Mouse (Mus musculus): ENCODE measurements around the gene Dennd1a. TPM values are rescaled to one million over a fixed set of nuclear protein-coding genes. Genes with fewer than 3 reads are reported as not detected.

The Dennd1a gene
- polyA plus RNA-seq (2014; fragmentation: Nextera tagmentation; extraction: Ambion mirVana) = 8.1 and 8.6 TPM in 2 replicates

DNA sequence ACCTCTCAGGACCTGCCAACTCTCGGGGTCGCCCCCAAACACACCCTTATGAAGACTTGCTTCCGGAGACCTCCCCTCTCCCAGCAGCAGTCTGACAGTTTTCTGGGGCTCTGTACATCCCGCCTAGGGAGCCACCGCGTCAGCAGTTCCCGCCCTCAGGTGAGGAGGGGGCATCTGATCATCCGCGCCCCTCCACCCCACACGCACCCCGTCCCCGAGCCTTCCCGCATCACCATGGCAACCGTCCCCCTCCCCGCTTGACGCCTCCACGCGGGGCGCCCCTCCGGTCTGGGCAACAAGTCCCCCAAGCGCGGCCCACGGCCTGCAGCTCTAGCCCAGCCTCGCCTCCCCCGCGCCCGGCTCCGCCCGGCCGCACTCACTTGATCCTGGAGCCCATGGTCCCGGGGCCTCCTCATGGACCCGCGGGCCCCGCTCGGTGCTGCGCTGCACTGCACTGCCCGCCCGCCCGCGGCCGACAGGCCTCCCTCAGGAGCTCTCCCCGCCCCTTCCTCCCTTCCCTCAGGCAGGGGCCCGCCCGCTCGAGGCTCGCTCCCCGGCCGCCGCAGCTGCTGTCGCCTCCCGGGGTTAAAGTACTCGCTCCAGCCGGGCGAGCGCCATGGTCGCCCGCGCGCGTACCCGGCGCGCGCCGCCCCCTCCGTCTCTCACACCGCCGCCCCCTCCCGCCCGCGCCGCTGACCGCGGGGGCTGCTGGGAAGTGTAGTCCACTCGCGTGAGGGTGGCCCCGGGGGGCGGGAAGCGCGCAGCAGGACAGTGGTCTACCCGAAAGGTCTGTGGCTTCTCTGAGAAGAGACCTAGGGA, at the start of gene Dennd1a:
Gene Dennd1a, minus strand, starts transcription at position 658 of the 819 bp plus-strand sequence.
- Histone ChIP-seq H3K4me3 (ENCODE audit: low read depth, low read length) (peak within 1 kb of the TSS; percentile 77), H3K9me3 (replicated peaks; ENCODE audit: control insufficient read depth, low read length) (no peaks in the 10 kb centered on the region), H3K36me3 (replicated peaks; ENCODE audit: control insufficient read depth, insufficient read depth, low read depth, low read length) (no peaks in the 10 kb centered on the region), H3K4me2 (ENCODE audit: low read depth, low read length) (peak within 1 kb of the TSS; percentile 78), H3K27me3 (ENCODE audit: control insufficient read depth, insufficient read depth, low read length) (no peaks in the 10 kb centered on the region), H3K27ac (replicated peaks; ENCODE audit: low read depth, low read length) (peak within 1 kb of the TSS; percentile 84), H3K9ac (replicated peaks; ENCODE audit: low read length) (peak within 1 kb of the TSS; percentile 85), H3K4me1 (ENCODE audit: control insufficient read depth, insufficient read depth, low read length) (no peaks in the 10 kb centered on the region)
- WGBS = under 1% methylated on average over 80 of the region's 81 CpGs
- DNase-seq (ENCODE audit: low spot score) (peak; percentile 93), ATAC-seq (replicated peaks; ENCODE audit: insufficient number of reproducible peaks, low FRiP score, low TSS enrichment, low read depth) (peak; percentile 96)

DNA sequence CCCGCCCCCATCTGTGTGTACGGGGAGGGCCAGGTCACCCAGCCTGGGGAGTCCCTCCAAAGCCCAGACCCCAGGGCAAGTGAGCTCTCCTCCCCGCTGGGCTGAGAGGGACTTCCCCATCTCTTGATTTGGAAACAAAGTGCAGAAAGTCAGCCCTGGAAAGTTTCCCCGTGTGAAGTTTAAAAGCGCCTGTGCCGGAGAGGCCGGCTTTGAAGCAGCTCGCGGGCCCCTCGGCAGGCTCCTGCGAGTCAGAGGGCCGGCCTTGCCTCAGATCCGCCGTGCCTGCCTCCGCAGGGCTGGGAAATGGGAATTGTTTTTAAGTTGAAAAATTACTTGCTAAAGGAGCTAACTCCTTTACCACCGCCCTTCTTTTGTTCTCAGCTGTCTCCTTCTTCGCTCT, 49.4 kb upstream of the Dennd1a start:
- no peak for ATAC-seq (replicated peaks; ENCODE audit: insufficient number of reproducible peaks, low FRiP score, low TSS enrichment, low read depth)
- H3K4me3 ChIP-seq (ENCODE audit: low read depth, low read length) = no peak overlapping the region
- H3K9me3 ChIP-seq (replicated peaks; ENCODE audit: control insufficient read depth, low read length) = no peaks in the 10 kb centered on the region
- no peaks in the 10 kb centered on the region for H3K36me3 ChIP-seq (replicated peaks; ENCODE audit: control insufficient read depth, insufficient read depth, low read depth, low read length)
- H3K4me1 ChIP-seq (ENCODE audit: control insufficient read depth, insufficient read depth, low read length) = peaks cover 6% of the 10 kb centered on the region
- 2% methylated on average over 17 of the region's 17 CpGs for WGBS
- DNase-seq (ENCODE audit: low spot score) = peak; percentile 60
- H3K27ac ChIP-seq (replicated peaks; ENCODE audit: low read depth, low read length) = no peak overlapping the region
- H3K27me3 ChIP-seq (ENCODE audit: control insufficient read depth, insufficient read depth, low read length) = peaks cover 65% of the 10 kb centered on the region
- 0 out of 2 replicates have a peak overlapping the region, but pooled peaks have one; percentile 22 for H3K9ac ChIP-seq (replicated peaks; ENCODE audit: low read length)
- H3K4me2 ChIP-seq (ENCODE audit: low read depth, low read length) = peak overlapping the region; percentile 13

GRCm38 (mm10) chr2:38333586-38334119, 46.5 kb upstream of the Dennd1a start:
- Histone ChIP-seq H3K4me1 (ENCODE audit: control insufficient read depth, insufficient read depth, low read length) (peaks cover 3% of the 10 kb centered on the region; the same call in 1 of the 2 replicates), H3K9ac (replicated peaks; ENCODE audit: low read length) (no peak overlapping the region), H3K9me3 (replicated peaks; ENCODE audit: control insufficient read depth, low read length) (no peaks in the 10 kb centered on the region), H3K27me3 (ENCODE audit: control insufficient read depth, insufficient read depth, low read length) (peaks cover 37% of the 10 kb centered on the region), H3K4me3 (ENCODE audit: low read depth, low read length) (no peak overlapping the region), H3K27ac (replicated peaks; ENCODE audit: low read depth, low read length) (no peak overlapping the region), H3K36me3 (replicated peaks; ENCODE audit: control insufficient read depth, insufficient read depth, low read depth, low read length) (no peaks in the 10 kb centered on the region), H3K4me2 (ENCODE audit: low read depth, low read length) (no peak overlapping the region)
- WGBS = 33% methylated on average over 7 of the region's 7 CpGs
- no peak for ATAC-seq (replicated peaks; ENCODE audit: insufficient number of reproducible peaks, low FRiP score, low TSS enrichment, low read depth)
- DNase-seq (ENCODE audit: low spot score) = no peak

- no peak overlapping the region for H3K4me2 ChIP-seq (ENCODE audit: low read depth, low read length)
- WGBS = 80% methylated on average over 1 of the region's 1 CpGs
- H3K27ac ChIP-seq (replicated peaks; ENCODE audit: low read depth, low read length) = no peak overlapping the region
- H3K4me1 ChIP-seq (ENCODE audit: control insufficient read depth, insufficient read depth, low read length) = no peaks in the 10 kb centered on the region
- no peaks in the 10 kb centered on the region for H3K9me3 ChIP-seq (replicated peaks; ENCODE audit: control insufficient read depth, low read length)
- no peaks in the 10 kb centered on the region for H3K36me3 ChIP-seq (replicated peaks; ENCODE audit: control insufficient read depth, insufficient read depth, low read depth, low read length)
- no peak for DNase-seq (ENCODE audit: low spot score)
- H3K27me3 ChIP-seq (ENCODE audit: control insufficient read depth, insufficient read depth, low read length) = no peaks in the 10 kb centered on the region
- no peak for ATAC-seq (replicated peaks; ENCODE audit: insufficient number of reproducible peaks, low FRiP score, low TSS enrichment, low read depth)
- no peak overlapping the region for H3K9ac ChIP-seq (replicated peaks; ENCODE audit: low read length)
- H3K4me3 ChIP-seq (ENCODE audit: low read depth, low read length) = no peak overlapping the region
Observed at GRCm38 (mm10) chr2:38326671-38327070, 39.5 kb upstream of the Dennd1a start.

DNA sequence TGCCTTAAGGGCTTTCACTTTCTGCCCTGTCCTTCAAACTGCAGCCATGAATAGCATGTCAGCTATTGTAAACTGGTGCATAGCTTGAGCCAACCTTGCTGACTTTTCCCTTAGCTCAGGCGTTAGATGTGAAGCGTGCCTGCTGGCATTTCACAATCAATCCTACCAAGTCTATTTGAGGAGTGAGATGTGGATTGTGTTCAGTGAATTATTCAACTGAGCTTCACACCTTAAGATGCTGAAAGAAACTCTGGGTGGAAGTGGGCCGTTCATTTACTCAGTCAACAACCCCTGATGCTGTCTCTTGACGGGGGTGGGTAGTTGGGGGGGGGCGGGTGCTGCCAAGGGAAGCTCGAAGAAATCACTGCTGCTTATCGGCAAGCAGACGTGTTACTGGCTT, 36.2 kb upstream of the Dennd1a start:
- Histone ChIP-seq H3K27ac (replicated peaks; ENCODE audit: low read depth, low read length) (no peak overlapping the region), H3K36me3 (replicated peaks; ENCODE audit: control insufficient read depth, insufficient read depth, low read depth, low read length) (no peaks in the 10 kb centered on the region), H3K4me3 (ENCODE audit: low read depth, low read length) (no peak overlapping the region), H3K4me2 (ENCODE audit: low read depth, low read length) (no peak overlapping the region), H3K27me3 (ENCODE audit: control insufficient read depth, insufficient read depth, low read length) (no peaks in the 10 kb centered on the region), H3K9me3 (replicated peaks; ENCODE audit: control insufficient read depth, low read length) (no peaks in the 10 kb centered on the region), H3K4me1 (ENCODE audit: control insufficient read depth, insufficient read depth, low read length) (no peaks in the 10 kb centered on the region), H3K9ac (replicated peaks; ENCODE audit: low read length) (no peak overlapping the region)
- WGBS = 71% methylated on average over 8 of the region's 8 CpGs
- no peak for DNase-seq (ENCODE audit: low spot score)
- ATAC-seq (replicated peaks; ENCODE audit: insufficient number of reproducible peaks, low FRiP score, low TSS enrichment, low read depth) = no peak

- no peak overlapping the region for H3K9ac ChIP-seq (replicated peaks; ENCODE audit: low read length)
Observed at GRCm38 (mm10) chr2:38320911-38321310, 33.7 kb upstream of the Dennd1a start.

GRCm38 (mm10) chr2:38319086-38319485, 31.9 kb upstream of the Dennd1a start:
- DNase-seq (ENCODE audit: low spot score) = no peak
- Histone ChIP-seq H3K4me1 (ENCODE audit: control insufficient read depth, insufficient read depth, low read length) (no peaks in the 10 kb centered on the region), H3K27ac (replicated peaks; ENCODE audit: low read depth, low read length) (no peak overlapping the region), H3K9me3 (replicated peaks; ENCODE audit: control insufficient read depth, low read length) (no peaks in the 10 kb centered on the region), H3K27me3 (ENCODE audit: control insufficient read depth, insufficient read depth, low read length) (no peaks in the 10 kb centered on the region), H3K36me3 (replicated peaks; ENCODE audit: control insufficient read depth, insufficient read depth, low read depth, low read length) (no peaks in the 10 kb centered on the region), H3K4me3 (ENCODE audit: low read depth, low read length) (no peak overlapping the region), H3K9ac (replicated peaks; ENCODE audit: low read length) (no peak overlapping the region), H3K4me2 (ENCODE audit: low read depth, low read length) (no peak overlapping the region)
- WGBS = 85% methylated on average over 11 of the region's 11 CpGs
- ATAC-seq (replicated peaks; ENCODE audit: insufficient number of reproducible peaks, low FRiP score, low TSS enrichment, low read depth) = no peak

More at GRCm38 (mm10) chr2:38320911-38321310, 33.7 kb upstream of the Dennd1a start:
- H3K4me3 ChIP-seq (ENCODE audit: low read depth, low read length) = no peak overlapping the region
- H3K9me3 ChIP-seq (replicated peaks; ENCODE audit: control insufficient read depth, low read length) = no peaks in the 10 kb centered on the region
- DNase-seq (ENCODE audit: low spot score) (no peak), ATAC-seq (replicated peaks; ENCODE audit: insufficient number of reproducible peaks, low FRiP score, low TSS enrichment, low read depth) (no peak)
- H3K27me3 ChIP-seq (ENCODE audit: control insufficient read depth, insufficient read depth, low read length) = no peaks in the 10 kb centered on the region
- no peaks in the 10 kb centered on the region for H3K36me3 ChIP-seq (replicated peaks; ENCODE audit: control insufficient read depth, insufficient read depth, low read depth, low read length)
- no peaks in the 10 kb centered on the region for H3K4me1 ChIP-seq (ENCODE audit: control insufficient read depth, insufficient read depth, low read length)
- WGBS = 51% methylated on average over 4 of the region's 4 CpGs
- H3K27ac ChIP-seq (replicated peaks; ENCODE audit: low read depth, low read length) = no peak overlapping the region
- H3K4me2 ChIP-seq (ENCODE audit: low read depth, low read length) = no peak overlapping the region

GRCm38 (mm10) chr2:38313399-38313798, 26.2 kb upstream of the Dennd1a start:
- Histone ChIP-seq H3K27ac (replicated peaks; ENCODE audit: low read depth, low read length) (no peak overlapping the region), H3K36me3 (replicated peaks; ENCODE audit: control insufficient read depth, insufficient read depth, low read depth, low read length) (no peaks in the 10 kb centered on the region), H3K4me1 (ENCODE audit: control insufficient read depth, insufficient read depth, low read length) (no peaks in the 10 kb centered on the region), H3K4me3 (ENCODE audit: low read depth, low read length) (no peak overlapping the region), H3K9me3 (replicated peaks; ENCODE audit: control insufficient read depth, low read length) (no peaks in the 10 kb centered on the region), H3K27me3 (ENCODE audit: control insufficient read depth, insufficient read depth, low read length) (no peaks in the 10 kb centered on the region), H3K9ac (replicated peaks; ENCODE audit: low read length) (no peak overlapping the region), H3K4me2 (ENCODE audit: low read depth, low read length) (no peak overlapping the region)
- WGBS = 62% methylated on average over 3 of the region's 3 CpGs
- DNase-seq (ENCODE audit: low spot score) (no peak), ATAC-seq (replicated peaks; ENCODE audit: insufficient number of reproducible peaks, low FRiP score, low TSS enrichment, low read depth) (no peak)

All from embryonic facial prominence, embryonic 11.5 days (tissue).